9 mouse cellular contexts compared by ENCODE assay signal in genomic region chr7:98523813-98524361, GRCm38 (mm10). TPM values are rescaled to one million over a fixed set of nuclear protein-coding genes. Genes with fewer than 3 reads are reported as not detected.
DNase-seq lines count a peak whose midpoint lies in the region; ATAC-seq lines count a peak whose summit lies in the region.
"Had no signal": no experiment of that assay in that cellular context is flagged by ENCODE, and none has a peak within 500 bp of the region (broad histone marks: within the 10 kb centered on the region; RNA-seq: fewer than 3 reads in every experiment).

No protein-coding gene starts in this region.

- H3K9me3 ChIP-seq in midbrain, embryonic 11.5 days (ENCODE audit: control insufficient read depth, low read length), result no peaks in the 10 kb centered on the region
- H3K9me3 ChIP-seq in midbrain, embryonic 15.5 days, result no peaks in the 10 kb centered on the region

- no peak for ATAC-seq in midbrain, embryonic 11.5 days (ENCODE audit: low FRiP score)
- no peak for ATAC-seq in midbrain, embryonic 15.5 days (replicated peaks)
- ATAC-seq in megakaryocyte, adult 5-6 weeks (ENCODE audit: poor library complexity, severe bottlenecking), result peak; percentile 63

- H3K9ac ChIP-seq in midbrain, embryonic 11.5 days (ENCODE audit: low read length), result no peak overlapping the region
- H3K9ac ChIP-seq in midbrain, embryonic 15.5 days, result no peak overlapping the region
- H3K9ac ChIP-seq: liver, embryonic 14.5 days had no signal

- no peaks in the 10 kb centered on the region for H3K4me1 ChIP-seq in midbrain, embryonic 11.5 days (ENCODE audit: control insufficient read depth, insufficient read depth, low read length)
- 0 out of 2 replicates have a peak, but pooled peaks cover 5% of the 10 kb centered on the region for H3K4me1 ChIP-seq in midbrain, embryonic 15.5 days

- no peak overlapping the region for H3K27ac ChIP-seq in midbrain, embryonic 11.5 days (ENCODE audit: low read depth, low read length)
- no peak overlapping the region for H3K27ac ChIP-seq in midbrain, embryonic 15.5 days
- H3K27ac ChIP-seq: liver, embryonic 14.5 days had no signal

- 11% methylated on average over 7 of the region's 7 CpGs for WGBS in midbrain, embryonic 11.5 days
- WGBS in midbrain, embryonic 15.5 days, result 12% methylated on average over 7 of the region's 7 CpGs

- no peak overlapping the region for H3K4me3 ChIP-seq in midbrain, embryonic 11.5 days (ENCODE audit: low read depth, low read length)
- H3K4me3 ChIP-seq in midbrain, embryonic 15.5 days, result no peak overlapping the region

- H3K27me3 ChIP-seq in midbrain, embryonic 11.5 days (ENCODE audit: control insufficient read depth, insufficient read depth, low read length), result no peaks in the 10 kb centered on the region
- no peaks in the 10 kb centered on the region for H3K27me3 ChIP-seq in midbrain, embryonic 15.5 days (replicated peaks)

- H3K36me3 ChIP-seq in midbrain, embryonic 11.5 days (ENCODE audit: control insufficient read depth, insufficient read depth, low read length), result no peaks in the 10 kb centered on the region
- no peaks in the 10 kb centered on the region for H3K36me3 ChIP-seq in midbrain, embryonic 15.5 days (replicated peaks)

- no peak overlapping the region for H3K4me2 ChIP-seq in midbrain, embryonic 11.5 days
- H3K4me2 ChIP-seq in midbrain, embryonic 15.5 days, result no peak overlapping the region

- peak; percentile 76 for DNase-seq in midbrain, embryonic 11.5 days (ENCODE audit: low spot score, missing footprints)
- DNase-seq in adrenal gland, postnatal 25 days, result peak; percentile 56
- peak; percentile 72 to 76 for DNase-seq in heart, adult 9 months (ENCODE audit: low spot score in 2 of 2)
- peak; percentile 53 for DNase-seq in kidney, adult 18-20 months
- DNase-seq in thymus, postnatal 36 days, result peak; percentile 47 to 65
- no peak for DNase-seq in urinary bladder, postnatal 14 days (ENCODE audit: low spot score)

RNA-seq across cellular contexts. Expression of gene Lrrc32, which starts 34.8 kb away (rescaled TPM):
- 4.3 TPM in 2 replicates for polyA plus RNA-seq in midbrain, embryonic 11.5 days (2014; fragmentation: Nextera tagmentation; extraction: Ambion mirVana)
- polyA plus RNA-seq in midbrain, embryonic 15.5 days (2015; fragmentation: Nextera tagmentation; extraction: Ambion mirVana), result 5.0 and 5.5 TPM in 2 replicates
- 10.2 and 13.4 TPM in 2 replicates for total RNA-seq in adrenal gland, postnatal 25 days (2021)
- total RNA-seq in megakaryocyte, adult 5-6 weeks (2015), result not detected in 2 replicates
- total RNA-seq in megakaryocyte, adult 5-6 weeks (2017), result not detected in 2 replicates

Comparison
In these comparisons a context has a peak if more than half of its experiments do, and no peak if none do; other contexts are left out.
1. RNA of gene Lrrc32, which starts 34.8 kb away (total RNA-seq): 10.2 to 13.4 TPM in adrenal gland, postnatal 25 days; not detected in megakaryocyte, adult 5-6 weeks; every median in the first group is over 10 times any median in the second.